Mouse (Mus musculus) testis, postnatal 10 days (tissue): ENCODE measurements around the gene 1110059E24Rik.
"Not testable (repeated sequence)": the region's sequence is repeated elsewhere in the genome, so short reads cannot be mapped to it uniquely, and the experiment has no call there.

Source experiments
- DNase-seq: peaks from one replicate; pipeline ENCODE4 v3.0.0; 2021; ENCODE audit warnings: low spot score

1110059E24Rik gene

GRCm38 (mm10) chr19:21652285-21653171 is at the start of gene 1110059E24Rik:
TSS of gene 1110059E24Rik (minus strand) at chr19:21652976.
- peak; percentile 93 for DNase-seq

GRCm38 (mm10) chr19:21680986-21681385 is 28.2 kb upstream of the 1110059E24Rik start:
- DNase-seq: no peak

GRCm38 (mm10) chr19:21680091-21680490 is 27.3 kb upstream of the 1110059E24Rik start:
- no peak for DNase-seq

GRCm38 (mm10) chr19:21674354-21675096 is 21.7 kb upstream of the 1110059E24Rik start:
- DNase-seq: no peak

GRCm38 (mm10) chr19:21669650-21670049 is 16.9 kb upstream of the 1110059E24Rik start:
- DNase-seq: no peak

- no peak for DNase-seq
Observed at GRCm38 (mm10) chr19:21663756-21664456, 11.1 kb upstream of the 1110059E24Rik start.

GRCm38 (mm10) chr19:21660734-21661133 is 8.0 kb upstream of the 1110059E24Rik start:
- DNase-seq: no peak

- no peak for DNase-seq
Observed at GRCm38 (mm10) chr19:21654788-21655187, 2.0 kb upstream of the 1110059E24Rik start.

GRCm38 (mm10) chr19:21653172-21653981 is 601 bp upstream of the 1110059E24Rik start, which contains the start of gene Abhd17b:
TSS of gene Abhd17b (plus strand) at chr19:21653185.
- peak; percentile 74 for DNase-seq

GRCm38 (mm10) chr19:21651664-21652063 is 1.1 kb downstream of the 1110059E24Rik start:
- no peak for DNase-seq

- DNase-seq: no peak
Observed at GRCm38 (mm10) chr19:21646142-21646541, 6.6 kb downstream of the 1110059E24Rik start.

- no peak for DNase-seq
Observed at GRCm38 (mm10) chr19:21645301-21645700, 7.5 kb downstream of the 1110059E24Rik start.

GRCm38 (mm10) chr19:21643935-21644334 is 8.8 kb downstream of the 1110059E24Rik start:
- no peak for DNase-seq

- DNase-seq: no peak
Observed at GRCm38 (mm10) chr19:21637672-21638071, 15.1 kb downstream of the 1110059E24Rik start.

- no peak for DNase-seq
Observed at GRCm38 (mm10) chr19:21636907-21637306, 15.9 kb downstream of the 1110059E24Rik start.

GRCm38 (mm10) chr19:21635406-21635805 is 17.4 kb downstream of the 1110059E24Rik start:
- no peak for DNase-seq

GRCm38 (mm10) chr19:21630656-21631331 is 22.0 kb downstream of the 1110059E24Rik start:
- no peak for DNase-seq

GRCm38 (mm10) chr19:21629501-21629900 is 23.3 kb downstream of the 1110059E24Rik start:
- DNase-seq: no peak

GRCm38 (mm10) chr19:21629030-21629429 is 23.7 kb downstream of the 1110059E24Rik start:
- no peak for DNase-seq

- DNase-seq: not testable (repeated sequence)
Observed at GRCm38 (mm10) chr19:21628440-21628839, 24.3 kb downstream of the 1110059E24Rik start.
